16 mouse cellular contexts compared by ENCODE assay signal in genomic region chr10:70616377-70616776, GRCm38 (mm10).
"Had no signal": no experiment of that assay in that cellular context is flagged by ENCODE, and none has a peak within 500 bp of the region (broad histone marks: within the 10 kb centered on the region; RNA-seq: fewer than 3 reads in every experiment).

No protein-coding gene starts in this region.

- H3K36me3 ChIP-seq: neural tube, embryonic 13.5 days; neural tube, embryonic 15.5 days; stomach, embryonic 15.5 days had no signal

- H3K4me3 ChIP-seq: neural tube, embryonic 13.5 days; neural tube, embryonic 15.5 days; stomach, embryonic 15.5 days had no signal

- H3K9me3 ChIP-seq: neural tube, embryonic 13.5 days; neural tube, embryonic 15.5 days; stomach, embryonic 15.5 days had no signal

- DNase-seq: retina, postnatal 1 day; right cerebral cortex, adult 18-20 months; right cerebral cortex, postnatal 14 days; right cerebral cortex, postnatal 25 days; right cerebral cortex, postnatal 4 days; spleen, adult 18-20 months; thymus, adult 18-20 months; thymus, adult 2 months; thymus, postnatal 14 days; thymus, postnatal 25 days; thymus, postnatal 36 days; thymus, postnatal 4 days had no signal

- H3K9ac ChIP-seq: neural tube, embryonic 13.5 days; neural tube, embryonic 15.5 days; stomach, embryonic 15.5 days had no signal

- H3K4me1 ChIP-seq: neural tube, embryonic 13.5 days; stomach, embryonic 15.5 days had no signal

- H3K27ac ChIP-seq: neural tube, embryonic 13.5 days; neural tube, embryonic 15.5 days; stomach, embryonic 15.5 days; stomach, postnatal 0 days had no signal
